Mouse (Mus musculus) MN1 (cell line): ENCODE data around the gene Dnmt3b.

ENCODE experiments used
- DNase-seq: peaks from one replicate; pipeline ENCODE4 v3.0.0-alpha.2; 2016; ENCODE audit warnings: low spot score

Dnmt3b gene

DNA sequence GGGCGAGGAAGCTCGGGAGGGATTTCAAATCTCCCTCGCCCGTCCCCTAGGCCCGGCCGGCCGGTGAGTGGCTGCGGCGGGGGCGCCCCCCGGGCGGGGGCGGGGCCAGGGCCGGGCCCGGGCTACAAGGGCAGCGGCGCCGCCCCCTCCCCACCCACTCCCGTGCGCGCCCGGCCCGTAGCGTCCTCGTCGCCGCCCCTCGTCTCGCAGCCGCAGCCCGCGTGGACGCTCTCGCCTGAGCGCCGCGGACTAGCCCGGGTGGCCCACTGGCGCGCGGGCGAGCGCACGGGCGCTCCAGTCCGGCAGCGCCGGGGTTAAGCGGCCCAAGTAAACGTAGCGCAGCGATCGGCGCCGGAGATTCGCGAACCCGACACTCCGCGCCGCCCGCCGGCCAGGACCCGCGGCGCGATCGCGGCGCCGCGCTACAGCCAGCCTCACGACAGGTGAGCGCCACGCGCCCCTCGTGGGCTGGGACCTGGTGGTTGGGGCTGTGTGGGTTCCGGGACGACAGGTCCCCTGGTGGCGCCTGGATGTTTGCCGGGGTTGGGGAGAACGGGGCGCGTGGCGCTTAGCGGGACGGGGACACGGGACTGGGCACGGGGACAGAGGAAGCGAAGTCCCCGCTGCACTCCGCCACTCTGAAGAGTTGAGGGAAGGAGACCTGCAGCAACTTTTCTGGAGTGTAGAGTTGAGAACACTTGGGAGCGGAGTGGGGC, at the start of gene Dnmt3b:
Gene Dnmt3b (plus strand): TSS at position 153 of the 716 bp plus-strand sequence.
- DNase-seq = peak; percentile 82

DNA sequence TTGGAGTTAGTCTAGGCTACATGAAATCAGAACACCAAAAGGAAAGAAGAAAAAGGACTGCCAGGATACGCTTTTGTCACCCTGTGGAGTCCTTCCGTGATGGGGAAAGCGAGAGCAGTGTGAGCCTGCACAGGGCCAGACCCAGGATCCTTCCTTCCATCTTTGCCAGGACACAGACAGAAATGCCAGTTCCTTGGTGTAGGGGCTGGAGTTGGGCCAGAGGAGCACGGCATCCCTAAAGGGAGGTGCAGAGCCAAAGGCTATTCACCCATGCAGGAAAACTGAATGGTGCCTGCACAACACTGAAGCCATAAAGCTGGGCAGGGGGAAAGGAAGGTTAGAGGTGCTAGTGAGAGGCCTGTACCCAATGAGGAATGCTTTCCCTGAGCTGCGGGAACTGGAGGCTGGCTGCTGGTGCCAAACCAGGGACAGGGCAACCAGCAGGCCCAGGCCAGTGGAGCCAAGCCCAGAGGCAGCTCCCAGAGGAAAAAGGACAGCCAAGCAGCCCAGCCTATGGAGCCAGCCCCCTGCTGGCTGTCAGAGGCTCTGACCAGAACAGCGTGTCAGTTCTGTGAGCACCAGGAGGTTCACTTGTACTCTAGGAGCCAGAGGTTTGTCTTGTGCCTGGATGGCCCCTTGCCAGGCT, 49.1 kb upstream of the Dnmt3b start:
- DNase-seq = peak; percentile 62

DNA sequence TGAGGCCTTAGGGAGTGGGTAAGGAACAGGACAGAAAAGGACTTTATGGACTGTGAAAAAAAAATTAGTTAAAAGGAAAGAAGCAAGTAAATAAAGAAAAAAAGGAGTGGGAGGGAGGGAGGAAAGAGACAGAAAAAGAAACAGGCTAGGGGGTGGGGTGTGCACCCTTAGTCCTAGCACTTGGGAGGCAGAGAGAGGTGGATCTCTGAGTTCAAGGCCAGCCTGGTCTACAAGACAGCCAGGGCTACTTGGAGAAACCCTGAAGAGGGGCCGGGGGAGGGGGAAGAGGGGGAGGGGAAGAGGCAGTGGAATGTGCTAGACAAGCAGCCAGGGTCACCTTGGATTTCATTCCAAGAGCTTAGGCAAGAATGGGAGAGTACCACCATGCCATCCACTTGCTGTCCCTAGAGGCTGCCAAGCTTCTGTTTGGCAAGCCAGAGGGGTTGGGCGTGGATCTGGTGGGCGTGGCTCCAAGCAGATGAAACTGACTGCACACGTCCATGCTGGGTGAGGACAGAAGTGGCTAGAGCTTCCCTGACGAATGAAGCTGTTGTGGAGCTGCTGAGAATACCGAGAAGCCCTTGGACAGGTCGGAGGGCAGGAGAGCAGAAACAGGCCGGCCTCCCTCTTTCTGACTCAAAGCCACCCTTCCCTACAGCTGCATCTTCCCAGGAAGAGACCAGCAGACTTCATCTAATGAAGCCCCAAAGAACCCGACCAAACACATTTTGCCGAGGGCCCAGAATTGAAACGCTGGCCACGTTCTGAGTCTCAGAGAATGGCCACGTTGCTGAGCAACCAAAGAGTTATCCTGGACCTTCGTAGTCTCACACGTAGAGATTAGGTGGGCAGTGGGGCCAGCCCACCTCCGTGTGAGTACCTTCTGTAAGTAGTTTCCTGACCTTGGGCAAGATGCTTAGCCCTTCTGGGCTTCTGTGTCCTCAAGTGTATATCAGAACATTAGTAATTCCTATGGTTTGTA, 48.3 kb upstream of the Dnmt3b start:
- peak; percentile 48 for DNase-seq

DNA sequence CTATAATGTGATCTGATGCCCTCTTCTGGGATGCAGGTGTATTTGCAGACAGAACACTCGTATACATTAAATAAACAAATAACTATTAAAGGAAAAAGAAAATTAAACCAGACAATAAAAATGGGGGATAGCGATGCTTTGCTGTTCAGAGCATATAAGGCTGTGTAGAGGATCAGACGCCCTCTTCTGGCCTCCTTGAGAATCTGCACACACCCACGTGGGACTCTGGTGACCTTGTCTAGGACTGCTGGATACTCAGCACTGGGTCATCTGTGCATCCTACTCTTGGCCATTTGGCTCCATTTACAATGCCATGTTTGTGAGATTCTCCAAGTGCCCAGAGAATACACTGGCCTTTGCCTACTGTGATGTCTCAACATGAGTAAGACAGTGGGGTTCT, 45.5 kb upstream of the Dnmt3b start:
- no peak for DNase-seq

DNA sequence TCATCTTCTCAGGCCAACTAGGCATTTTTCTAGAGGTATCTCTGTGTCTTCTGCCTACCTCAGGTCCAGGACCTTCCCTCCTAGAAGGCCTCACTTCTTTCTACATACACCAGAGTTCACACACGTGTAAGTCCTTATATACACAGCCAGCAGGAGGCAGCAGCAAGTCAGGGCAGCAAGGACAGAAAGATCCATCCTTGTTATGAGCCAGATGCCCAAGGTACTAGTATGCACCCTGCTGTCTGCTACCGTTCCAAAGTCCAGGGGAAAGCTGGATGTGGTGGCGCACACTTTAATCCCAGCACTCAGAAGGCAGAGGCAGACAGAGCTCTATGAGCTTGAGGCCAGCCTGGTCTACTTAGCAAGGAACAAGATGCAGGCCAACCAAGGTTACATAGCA, 42.8 kb upstream of the Dnmt3b start:
- no peak for DNase-seq

DNA sequence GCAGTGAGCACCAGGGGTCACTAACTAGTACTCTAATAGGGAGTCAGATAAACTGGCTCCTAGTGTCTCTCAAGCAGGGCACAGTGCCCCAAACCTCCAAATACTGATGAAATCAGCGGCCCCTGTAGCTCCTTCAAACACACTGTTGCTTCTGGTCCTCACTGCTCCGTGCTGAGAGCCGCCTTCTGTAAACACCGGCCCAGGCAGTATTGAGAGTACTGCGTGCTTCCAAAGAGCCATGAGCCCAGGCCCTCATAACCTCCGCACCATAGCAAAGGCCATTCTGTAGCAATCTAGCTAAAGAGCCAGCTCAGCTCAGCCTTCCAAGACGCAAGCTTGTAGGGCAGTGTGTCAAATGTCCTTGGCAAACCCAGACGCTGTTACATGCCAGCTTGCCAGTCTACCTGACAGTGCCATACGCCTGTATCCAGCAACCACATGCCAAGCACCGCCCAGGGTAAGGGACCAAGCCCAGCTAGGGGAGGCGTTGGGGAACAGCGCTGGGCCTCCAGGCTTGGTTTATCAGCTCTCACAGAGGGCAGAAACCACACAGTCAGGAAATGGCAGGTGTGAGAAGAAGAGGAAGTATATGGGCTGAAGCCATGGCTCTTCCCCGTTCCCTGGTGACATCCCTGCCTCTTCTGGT, 41.3 kb upstream of the Dnmt3b start:
- no peak for DNase-seq

DNA sequence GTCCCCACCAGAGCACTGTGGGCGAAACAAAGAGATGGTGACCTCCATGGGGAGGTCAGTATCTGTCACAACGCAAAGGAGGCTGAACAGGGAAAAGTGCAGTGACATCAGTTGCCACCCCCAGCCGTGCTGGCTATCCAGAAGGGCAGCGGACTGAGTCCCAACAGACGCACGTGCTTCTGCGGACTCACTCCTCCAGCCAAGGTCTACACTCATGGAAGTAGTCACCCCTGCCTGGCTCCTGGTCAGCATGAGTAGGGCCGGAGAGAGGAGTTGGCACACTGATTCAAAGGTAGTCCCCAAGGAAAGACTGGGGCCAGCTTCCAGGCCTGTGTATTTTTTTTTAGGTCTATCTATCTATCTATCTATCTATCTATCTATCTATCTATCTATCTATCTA, 40.2 kb upstream of the Dnmt3b start:
- peak; percentile 28 for DNase-seq

DNA sequence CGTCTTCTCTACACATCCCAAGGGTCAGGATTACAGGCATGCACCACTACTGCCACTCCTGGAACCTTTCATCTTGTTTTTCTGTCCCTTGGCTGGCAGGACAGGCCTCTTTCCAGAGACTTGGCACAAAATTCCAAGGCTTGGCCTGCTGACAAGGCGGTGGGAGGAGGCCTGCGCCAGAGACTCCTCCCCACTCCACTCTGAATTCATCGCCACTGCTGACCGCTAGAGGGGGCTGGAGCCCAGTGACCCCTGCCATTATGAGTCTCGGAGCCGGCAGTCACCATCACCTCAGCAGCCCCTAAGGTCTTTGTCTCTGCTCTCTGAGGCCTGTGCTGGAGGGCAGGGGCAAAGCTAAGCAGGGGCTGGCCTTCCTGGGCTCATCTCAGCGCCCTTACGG, 39.7 kb upstream of the Dnmt3b start:
- peak; percentile 92 for DNase-seq

DNA sequence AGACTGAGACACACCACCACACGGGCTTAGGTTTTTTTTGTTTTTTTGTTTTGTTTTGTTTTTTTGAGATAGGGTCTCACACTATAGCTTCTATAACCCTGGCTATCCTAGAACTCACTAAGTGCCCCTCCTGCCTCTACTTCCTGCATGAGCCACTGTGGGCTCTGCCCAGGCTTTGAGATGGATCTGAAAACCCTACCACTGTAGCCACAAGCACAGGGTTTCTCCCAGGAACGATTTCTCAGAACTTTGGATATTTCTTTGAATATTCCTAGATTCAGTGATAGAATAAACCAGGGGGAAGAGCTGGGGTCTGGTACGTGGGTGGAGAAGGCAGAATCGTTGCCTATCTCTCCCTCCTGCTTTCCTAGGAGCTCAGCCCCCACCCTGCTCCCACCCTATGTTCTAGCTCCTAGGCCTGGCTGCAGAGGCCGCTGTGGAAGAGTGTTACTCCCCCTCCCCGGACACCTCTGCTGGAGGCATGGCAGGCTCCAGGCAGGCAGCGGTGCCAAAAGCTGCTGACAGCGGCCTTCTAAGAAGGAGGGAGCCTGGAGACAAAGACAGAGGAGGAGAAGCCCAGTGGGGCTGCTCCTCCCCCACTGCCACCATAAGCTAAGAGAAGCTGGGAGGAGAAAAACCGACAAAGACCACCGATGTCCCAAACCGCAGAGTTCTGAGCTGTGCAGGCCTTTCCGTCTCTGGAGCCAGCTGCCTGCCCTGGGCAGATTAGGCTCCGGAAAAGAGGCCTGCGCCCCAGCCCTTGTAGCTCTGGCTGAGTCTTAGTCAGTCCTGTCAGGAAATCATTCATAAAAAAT, 38.6 kb upstream of the Dnmt3b start:
- no peak for DNase-seq

DNA sequence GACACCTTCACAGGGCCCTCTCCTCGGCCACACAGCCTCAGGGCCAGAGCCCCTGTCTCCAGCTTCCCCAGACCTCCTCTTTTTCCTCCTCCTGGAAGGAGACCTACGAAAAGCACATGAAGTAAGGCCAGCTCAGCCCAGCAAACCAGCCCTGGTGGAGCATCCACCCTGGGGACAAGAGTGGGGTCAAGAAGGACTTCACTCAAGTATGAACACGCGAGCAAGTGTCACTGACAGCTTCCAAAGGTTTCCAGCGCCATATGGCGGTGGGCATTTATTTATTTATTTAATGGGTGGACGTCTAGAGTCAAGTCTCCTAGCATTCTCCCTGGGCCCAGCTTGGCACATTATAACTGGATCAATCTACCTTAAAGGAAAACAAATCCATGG, 38.0 kb upstream of the Dnmt3b start:
- no peak for DNase-seq

DNA sequence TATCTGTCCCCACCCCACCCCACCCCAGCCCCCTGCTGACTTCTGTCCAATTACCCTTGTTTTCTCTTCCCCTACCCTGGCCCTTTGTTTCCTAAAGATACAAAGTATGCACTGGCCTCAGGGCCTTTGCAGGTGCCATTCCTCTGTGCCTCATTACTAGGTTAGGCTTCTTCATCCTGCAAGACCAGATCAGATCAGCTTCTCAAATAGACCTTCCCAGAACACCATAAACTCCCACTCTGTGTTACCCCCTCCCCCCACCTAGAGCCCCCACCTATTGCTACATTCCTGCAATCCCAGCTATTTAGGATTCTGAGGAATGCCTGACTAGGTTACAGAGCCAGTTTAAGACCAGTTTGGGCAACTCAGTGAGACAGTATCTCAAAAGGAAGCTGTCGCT, 37.5 kb upstream of the Dnmt3b start:
- no peak for DNase-seq

DNA sequence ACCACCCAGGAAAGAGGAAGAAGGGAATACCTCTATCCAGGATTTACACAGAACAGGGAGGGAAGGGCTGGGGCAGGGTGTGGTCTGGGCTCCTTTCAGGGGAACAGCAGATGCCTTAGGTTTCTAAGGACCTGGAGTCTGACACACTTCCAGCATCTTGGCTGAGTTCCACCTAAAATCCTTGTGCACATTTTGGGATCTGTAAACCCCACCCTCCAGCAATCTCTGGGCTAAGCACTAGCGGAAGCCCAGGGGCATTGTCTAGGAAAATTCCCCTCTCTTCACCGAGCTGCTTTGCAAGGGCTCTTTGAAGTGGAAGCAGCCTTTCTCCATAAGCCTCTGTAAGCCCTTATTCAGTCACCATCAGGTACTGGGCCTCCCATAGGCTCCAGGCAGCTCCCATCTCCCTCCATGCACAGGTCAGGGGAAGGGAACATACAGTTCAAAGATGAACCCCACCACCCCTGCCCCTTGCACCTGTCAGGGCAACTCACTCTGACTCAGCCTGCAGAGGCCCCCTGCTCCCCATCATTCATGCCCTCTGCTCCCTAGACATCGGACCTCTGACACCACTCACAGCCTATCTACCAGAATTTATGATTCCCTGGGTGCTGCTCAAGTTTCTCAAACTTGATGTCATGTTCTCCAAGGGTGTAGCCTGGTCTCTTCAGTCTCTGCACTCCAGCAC, 36.5 kb upstream of the Dnmt3b start:
- peak; percentile 59 for DNase-seq

DNA sequence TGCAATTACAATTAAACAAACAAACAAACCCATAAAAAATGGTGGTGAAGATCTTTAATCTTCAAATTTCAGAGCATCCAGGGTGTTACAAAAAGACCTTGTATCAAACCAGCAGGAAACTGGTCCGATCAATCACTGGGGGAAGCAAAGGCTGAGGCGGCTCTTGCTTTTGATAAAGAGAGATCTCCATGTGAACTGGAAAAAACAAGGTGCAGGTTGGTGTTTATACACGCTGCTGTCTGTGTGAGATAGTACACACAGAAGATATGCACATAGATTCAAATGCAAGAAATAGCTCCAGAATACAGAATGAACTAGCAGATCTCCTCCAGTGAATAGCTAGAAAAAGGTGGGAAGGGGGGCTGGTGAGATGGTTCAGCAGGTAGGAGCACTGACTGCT, 32.4 kb upstream of the Dnmt3b start:
- no peak for DNase-seq

DNA sequence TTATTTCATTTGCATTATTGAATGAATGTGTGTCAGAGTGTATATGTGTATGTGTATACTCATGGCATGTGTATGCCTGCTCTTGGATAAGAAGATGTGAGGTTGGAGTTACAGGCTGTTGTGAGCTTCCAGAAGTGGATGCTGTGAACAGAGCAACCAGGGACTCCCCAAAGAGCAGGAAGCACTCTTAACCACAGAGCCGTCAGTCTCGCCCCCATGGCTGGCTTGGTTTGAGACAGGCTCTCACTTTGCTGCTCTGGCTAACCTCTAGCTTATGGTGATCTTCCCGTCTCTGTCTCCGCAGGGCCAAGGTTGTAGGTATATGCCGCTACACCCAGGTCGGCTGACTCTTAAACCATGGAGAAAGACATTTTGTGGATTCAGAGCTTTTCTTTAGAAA, 30.8 kb upstream of the Dnmt3b start:
- DNase-seq = no peak

DNA sequence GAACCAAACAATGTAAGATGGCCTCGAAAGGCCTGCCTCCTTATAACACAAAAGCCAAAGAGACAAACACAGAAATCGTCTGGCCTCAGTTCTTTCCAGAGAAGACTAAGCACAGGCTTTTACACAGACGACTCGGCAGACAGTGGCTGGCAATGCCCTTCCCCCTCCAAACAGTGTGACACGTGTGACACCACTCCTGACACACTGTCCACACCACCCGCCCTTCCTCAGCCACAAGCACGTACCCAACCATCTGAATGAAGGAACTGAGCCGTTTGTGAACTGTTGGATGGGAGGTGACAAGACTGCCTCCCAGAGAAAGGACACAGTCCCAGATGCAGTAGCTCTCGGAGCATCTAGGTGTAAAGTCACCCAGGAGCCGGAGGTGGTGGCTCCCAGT, 30.4 kb upstream of the Dnmt3b start:
- no peak for DNase-seq

DNA sequence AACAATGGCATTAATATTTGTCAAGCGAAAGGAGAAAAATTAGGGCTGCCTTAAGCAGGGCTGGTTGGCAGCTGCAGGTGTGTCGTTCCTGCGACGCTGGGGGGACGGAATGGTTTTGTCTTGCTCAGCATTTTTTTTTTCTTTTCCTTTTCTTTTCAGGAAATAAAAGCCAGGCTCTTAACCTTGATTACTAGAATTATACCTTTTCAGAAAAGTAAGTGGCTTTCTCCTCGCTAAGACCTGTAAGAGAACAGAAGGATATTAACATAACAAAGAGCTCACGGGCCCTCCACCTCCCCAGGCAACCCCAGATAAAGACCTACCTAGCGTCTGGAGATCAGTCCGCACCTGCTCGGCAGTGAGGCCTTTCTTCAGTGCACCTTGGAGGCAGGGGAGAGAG, 26.8 kb upstream of the Dnmt3b start:
- DNase-seq = no peak

DNA sequence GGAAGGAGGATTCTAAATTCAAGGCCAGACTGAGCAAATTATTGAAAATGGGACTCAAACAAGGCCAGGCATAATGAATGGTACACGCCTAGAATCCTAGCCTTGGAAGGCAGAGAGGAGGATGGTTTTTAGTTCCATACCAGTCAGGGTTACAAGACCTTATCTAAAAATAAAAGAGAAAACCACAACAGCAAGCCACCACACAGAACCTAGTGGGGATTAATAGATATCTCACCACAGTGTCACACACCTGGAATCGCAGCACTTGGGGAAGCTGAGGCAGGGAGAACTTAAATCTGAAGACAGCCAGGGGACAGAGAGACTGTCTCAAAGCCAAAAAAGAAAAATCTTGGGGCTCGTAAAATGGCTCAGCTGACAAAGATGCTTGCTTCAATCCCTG, 18.3 kb upstream of the Dnmt3b start:
- DNase-seq = no peak

DNA sequence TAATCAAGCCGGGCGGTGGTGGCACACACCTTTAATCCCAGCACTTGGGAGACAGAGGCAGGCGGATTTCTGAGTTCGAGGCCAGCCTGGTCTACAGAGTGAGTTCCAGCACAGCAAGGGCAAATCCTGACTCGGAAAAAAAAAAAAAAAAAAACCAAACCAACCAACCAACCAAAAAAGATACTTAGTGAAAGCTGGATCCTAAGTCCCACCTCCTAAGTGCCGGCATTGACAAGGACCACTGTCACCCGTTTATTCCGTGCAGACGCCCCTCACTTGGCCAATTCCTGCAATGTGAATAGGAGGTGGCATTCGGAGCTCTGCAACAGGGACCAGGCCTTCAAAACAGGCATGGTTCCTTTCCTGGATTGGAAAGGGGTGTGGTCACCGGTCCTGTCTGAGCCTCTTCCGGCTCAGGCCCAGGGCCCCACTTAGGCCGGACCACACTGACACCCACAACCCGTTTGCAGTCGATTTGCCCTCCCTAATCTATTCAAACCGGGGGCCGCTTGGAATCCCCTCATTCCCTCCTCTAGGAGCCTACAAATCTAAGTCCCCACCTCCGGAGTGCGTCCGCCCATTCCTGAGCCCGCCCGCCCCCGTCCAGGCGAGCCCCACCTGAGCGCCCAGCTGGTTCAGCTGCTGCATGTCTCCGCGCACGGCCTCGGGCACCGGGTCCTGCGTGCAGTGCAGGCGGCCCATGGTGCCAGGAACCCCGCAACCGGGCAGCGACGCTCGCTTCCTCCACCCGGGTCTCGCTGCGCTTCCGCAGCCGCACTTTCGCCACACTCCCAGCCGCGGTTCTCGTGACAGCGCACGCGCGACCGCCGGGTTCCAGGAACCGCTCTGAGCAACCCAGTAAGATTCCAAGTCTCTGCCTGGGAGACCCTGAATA, 17.0 kb upstream of the Dnmt3b start, which contains the start of gene Commd7:
Gene Commd7 (minus strand): TSS at position 806 of the 895 bp plus-strand sequence.
- DNase-seq = peak; percentile 88

DNA sequence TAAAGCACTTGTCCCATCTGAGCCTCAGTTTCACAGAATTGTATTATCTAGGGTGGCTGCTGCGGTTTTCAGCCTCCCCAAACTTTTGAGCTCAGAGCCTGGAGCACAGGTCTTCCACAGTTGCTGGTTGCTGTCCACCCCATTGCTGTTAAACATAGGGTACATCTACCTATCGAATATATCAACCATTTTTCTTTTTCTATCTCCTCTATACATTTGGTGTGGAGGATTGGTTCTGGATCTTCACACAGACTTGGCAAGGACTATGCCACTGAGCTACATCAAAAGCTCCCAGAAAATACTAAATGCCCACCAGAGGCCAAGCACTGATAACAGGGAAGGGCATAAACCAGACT, 16.4 kb upstream of the Dnmt3b start:
- DNase-seq = no peak

DNA sequence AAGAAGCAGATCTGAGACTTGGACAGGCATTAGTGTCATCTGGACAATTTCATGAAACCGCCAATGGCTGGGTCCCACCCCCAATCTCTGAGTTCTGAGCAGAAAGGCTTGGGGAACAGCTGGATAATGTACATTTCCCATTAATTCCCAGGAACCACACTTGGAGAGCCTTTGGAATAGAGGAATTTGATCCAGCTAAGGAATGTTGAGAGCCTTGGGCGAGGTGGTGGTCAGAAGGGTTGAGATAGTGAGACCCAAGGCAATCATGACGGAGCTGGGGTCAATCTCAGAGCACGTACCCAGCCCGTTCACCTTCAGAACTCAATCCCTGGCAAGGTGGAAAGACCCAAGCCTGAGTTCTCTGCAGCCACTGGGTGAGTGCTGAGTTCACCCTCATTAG, 16.0 kb upstream of the Dnmt3b start:
- DNase-seq = no peak
